Mouse (Mus musculus) right cerebral cortex, postnatal 10 days (tissue): ENCODE measurements around the gene Gm3676.
"Not testable (repeated sequence)": the region's sequence is repeated elsewhere in the genome, so short reads cannot be mapped to it uniquely, and the experiment has no call there.

Experiments used
- DNase-seq, 2 experiments: peaks; one replicate each; pipeline ENCODE4 v3.0.0; 2021; ENCODE audit warnings: low spot score in 2 of 2

Gm3676 gene

GRCm38 (mm10) chr14:41646387-41646786 lies at the start of gene Gm3676:
Gm3676 (minus strand) TSS chr14:41646487.
- not testable (repeated sequence) for DNase-seq

- DNase-seq = peak; percentile 21 to 23
Observed at GRCm38 (mm10) chr14:41648176-41648575, 1.9 kb upstream of the Gm3676 start.

- DNase-seq = peak in 1 of 2 experiments; percentile 17
Observed at GRCm38 (mm10) chr14:41630144-41630543, 16.1 kb downstream of the Gm3676 start.

GRCm38 (mm10) chr14:41624512-41624911 lies 21.8 kb downstream of the Gm3676 start, which contains the start of gene Gm3072:
Gm3072 (minus strand) TSS chr14:41624612.
- not testable (repeated sequence) for DNase-seq

GRCm38 (mm10) chr14:41622535-41622934 lies 23.8 kb downstream of the Gm3676 start:
- DNase-seq = not testable (repeated sequence)

GRCm38 (mm10) chr14:41610690-41611089 lies 35.6 kb downstream of the Gm3676 start:
- DNase-seq = not testable (repeated sequence)

GRCm38 (mm10) chr14:41600935-41601334 lies 45.4 kb downstream of the Gm3676 start:
- not testable (repeated sequence) for DNase-seq
